Mouse (Mus musculus): ENCODE results near the gene Ulk4. TPM values are rescaled to one million over a fixed set of nuclear protein-coding genes. Genes with fewer than 3 reads are reported as not detected.
A peak's percentile ranks its signal among the peaks of the same experiment; 100 is the strongest.

Gene Ulk4
- polyA plus RNA-seq, 1 experiment from 2014 or later, result 122 TPM

DNA sequence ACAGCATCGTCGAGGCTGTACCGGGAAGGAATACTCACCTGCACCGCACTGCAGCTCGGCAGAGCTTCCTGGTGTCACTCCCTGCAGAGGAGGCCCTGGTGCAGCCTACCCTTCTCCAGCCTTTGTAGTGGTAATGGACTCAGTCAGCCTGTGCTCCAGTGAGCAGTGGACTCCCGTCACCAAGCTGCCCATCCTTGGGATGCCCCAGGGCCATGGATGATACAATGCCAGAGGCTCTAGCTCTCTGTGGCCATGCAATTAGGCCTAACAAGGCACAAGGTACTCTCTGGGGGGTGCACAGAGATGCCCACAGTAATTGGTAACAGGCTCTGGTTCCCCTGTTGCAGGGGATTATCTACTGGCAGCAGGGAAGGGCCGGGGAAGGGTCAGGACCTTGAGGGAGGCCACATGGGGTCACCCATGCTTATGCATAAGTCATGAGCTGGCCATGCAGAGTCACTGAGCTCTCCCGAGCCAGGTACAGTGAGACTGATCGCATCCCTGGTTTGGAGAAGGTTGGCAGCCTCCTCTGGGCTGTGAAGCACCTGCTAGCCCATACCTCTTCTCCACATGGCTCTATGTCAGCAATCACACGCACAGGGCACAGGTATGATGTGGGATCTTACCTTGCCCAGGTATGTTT, 244.6 kb downstream of the Ulk4 start:
- WGBS, result 77% methylated on average over 10 of the region's 10 CpGs
- Histone ChIP-seq H3K9me3 (ENCODE audit: low read length) (no peaks in the 10 kb centered on the region), H3K4me1 (ENCODE audit: insufficient read depth, low read depth, low read length) (no peaks in the 10 kb centered on the region), H3K27ac (ENCODE audit: low read length) (no peak overlapping the region), H3K9ac (replicated peaks; ENCODE audit: low read depth) (no peak overlapping the region), H3K36me3 (ENCODE audit: insufficient read depth, low read length) (no peaks in the 10 kb centered on the region), H3K4me2 (replicated peaks; ENCODE audit: low read depth, low read length) (no peak overlapping the region), H3K27me3 (replicated peaks; ENCODE audit: insufficient read depth, low read length) (no peaks in the 10 kb centered on the region), H3K4me3 (ENCODE audit: low read depth, low read length) (no peak overlapping the region)
- TF ChIP-seq EP300 (IDR thresholded peaks at IDR 0.05) (no peak), CTCF (IDR thresholded peaks at IDR 0.05) (no peak)
- DNase-seq (ENCODE audit: low spot score) (no peak), ATAC-seq (no peak)

DNA sequence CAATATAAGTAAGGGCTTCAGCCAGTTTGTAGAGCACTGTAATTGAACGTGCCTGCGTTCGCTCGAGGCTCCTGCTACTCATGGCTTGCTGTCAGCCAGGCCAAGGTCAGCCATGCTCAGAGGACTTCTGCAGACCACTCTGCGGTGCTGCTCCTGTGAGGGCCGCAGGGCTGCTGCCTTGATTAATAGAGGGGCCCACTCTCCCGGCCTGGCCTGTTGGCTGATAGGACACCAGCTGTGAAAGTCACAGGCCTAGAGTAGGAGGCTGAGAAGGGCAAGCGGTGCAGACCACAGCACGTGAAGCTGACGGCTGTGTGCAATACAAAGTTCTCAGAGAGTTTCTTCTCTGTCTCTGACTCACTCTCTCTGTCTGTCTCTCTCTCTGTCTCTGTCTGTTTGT, 246.0 kb downstream of the Ulk4 start:
- Histone ChIP-seq H3K9ac (replicated peaks; ENCODE audit: low read depth) (no peak overlapping the region), H3K27ac (ENCODE audit: low read length) (no peak overlapping the region), H3K9me3 (ENCODE audit: low read length) (no peaks in the 10 kb centered on the region), H3K4me1 (ENCODE audit: insufficient read depth, low read depth, low read length) (no peaks in the 10 kb centered on the region), H3K4me3 (ENCODE audit: low read depth, low read length) (no peak overlapping the region), H3K36me3 (ENCODE audit: insufficient read depth, low read length) (no peaks in the 10 kb centered on the region), H3K27me3 (replicated peaks; ENCODE audit: insufficient read depth, low read length) (no peaks in the 10 kb centered on the region), H3K4me2 (replicated peaks; ENCODE audit: low read depth, low read length) (no peak overlapping the region)
- no peak for TF ChIP-seq EP300 (IDR thresholded peaks at IDR 0.05)
- no peak for TF ChIP-seq CTCF (IDR thresholded peaks at IDR 0.05)
- WGBS, result 54% methylated on average over 10 of the region's 10 CpGs
- ATAC-seq (no peak), DNase-seq (ENCODE audit: low spot score) (no peak)

DNA sequence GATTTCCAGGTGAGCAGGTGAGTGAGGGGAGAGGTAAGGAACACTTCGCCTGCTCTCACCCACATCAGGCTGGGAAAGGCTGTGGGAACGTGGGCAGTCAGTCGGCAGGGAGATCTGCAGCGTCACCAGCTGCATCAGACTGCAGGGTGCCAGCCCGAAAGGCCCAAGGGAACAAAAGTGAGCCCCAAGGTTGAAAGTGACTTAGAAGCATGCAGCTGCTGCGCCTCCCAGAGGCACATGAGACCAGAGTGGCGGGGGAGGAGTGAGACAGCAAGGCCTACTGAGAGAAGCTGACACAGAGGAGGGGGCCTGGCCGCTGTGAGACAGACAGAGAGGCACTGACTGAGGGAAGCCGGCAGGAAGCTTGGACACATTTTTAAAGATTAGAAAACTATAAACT, 247.2 kb downstream of the Ulk4 start:
- Histone ChIP-seq H3K9ac (replicated peaks; ENCODE audit: low read depth) (no peak overlapping the region), H3K27me3 (replicated peaks; ENCODE audit: insufficient read depth, low read length) (no peaks in the 10 kb centered on the region), H3K36me3 (ENCODE audit: insufficient read depth, low read length) (no peaks in the 10 kb centered on the region), H3K4me3 (ENCODE audit: low read depth, low read length) (no peak overlapping the region), H3K4me2 (replicated peaks; ENCODE audit: low read depth, low read length) (no peak overlapping the region), H3K27ac (ENCODE audit: low read length) (no peak overlapping the region), H3K4me1 (ENCODE audit: insufficient read depth, low read depth, low read length) (no peaks in the 10 kb centered on the region), H3K9me3 (ENCODE audit: low read length) (no peaks in the 10 kb centered on the region)
- WGBS, result 56% methylated on average over 9 of the region's 9 CpGs
- no peak for TF ChIP-seq EP300 (IDR thresholded peaks at IDR 0.05)
- TF ChIP-seq CTCF (IDR thresholded peaks at IDR 0.05), result peak; percentile 21; the same call in 1 of the 2 replicates
- DNase-seq (ENCODE audit: low spot score), result no peak
- no peak for ATAC-seq

DNA sequence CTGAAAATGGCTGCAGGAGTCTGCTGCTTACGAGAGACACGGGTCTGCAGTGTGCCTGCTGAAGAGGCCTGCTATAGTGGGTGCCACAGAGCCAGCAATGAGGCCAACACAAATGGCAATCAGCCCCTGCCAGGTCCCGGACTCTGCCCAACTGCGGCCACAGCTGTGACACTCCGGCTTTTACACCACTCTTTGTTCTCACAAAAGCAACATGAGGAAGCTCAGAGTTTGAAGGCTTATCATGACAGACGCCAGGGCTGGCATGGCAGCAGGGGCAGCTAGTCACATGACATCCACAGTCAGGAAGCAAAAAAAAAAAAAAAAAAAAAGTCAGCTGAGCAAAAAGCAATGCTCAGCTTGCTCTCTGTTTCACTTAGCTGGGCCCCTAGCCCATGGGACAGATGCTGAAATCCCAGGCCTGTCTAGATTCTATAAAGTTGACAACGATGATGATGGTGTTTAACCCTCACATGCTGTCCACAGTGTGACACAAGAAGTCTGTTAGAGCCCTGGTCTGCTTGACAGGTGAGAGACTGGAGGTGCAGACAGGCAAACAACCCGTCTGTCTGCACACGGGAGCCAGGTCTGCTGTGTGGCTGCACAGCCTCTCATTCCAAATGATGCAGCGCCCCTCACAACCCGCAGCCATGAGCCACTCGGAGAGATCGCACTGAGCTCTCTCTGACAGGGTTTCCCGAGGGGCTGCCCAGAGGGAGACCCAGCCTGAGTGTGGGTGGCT, 253.3 kb downstream of the Ulk4 start:
- Histone ChIP-seq H3K27me3 (replicated peaks; ENCODE audit: insufficient read depth, low read length) (no peaks in the 10 kb centered on the region), H3K4me2 (replicated peaks; ENCODE audit: low read depth, low read length) (no peak overlapping the region), H3K27ac (ENCODE audit: low read length) (no peak overlapping the region), H3K4me3 (ENCODE audit: low read depth, low read length) (no peak overlapping the region), H3K9ac (replicated peaks; ENCODE audit: low read depth) (no peak overlapping the region), H3K36me3 (ENCODE audit: insufficient read depth, low read length) (no peaks in the 10 kb centered on the region), H3K4me1 (ENCODE audit: insufficient read depth, low read depth, low read length) (no peaks in the 10 kb centered on the region), H3K9me3 (ENCODE audit: low read length) (no peaks in the 10 kb centered on the region)
- DNase-seq (ENCODE audit: low spot score) (no peak), ATAC-seq (no peak)
- 82% methylated on average over 14 of the region's 14 CpGs for WGBS
- TF ChIP-seq CTCF (IDR thresholded peaks at IDR 0.05), result no peak

DNA sequence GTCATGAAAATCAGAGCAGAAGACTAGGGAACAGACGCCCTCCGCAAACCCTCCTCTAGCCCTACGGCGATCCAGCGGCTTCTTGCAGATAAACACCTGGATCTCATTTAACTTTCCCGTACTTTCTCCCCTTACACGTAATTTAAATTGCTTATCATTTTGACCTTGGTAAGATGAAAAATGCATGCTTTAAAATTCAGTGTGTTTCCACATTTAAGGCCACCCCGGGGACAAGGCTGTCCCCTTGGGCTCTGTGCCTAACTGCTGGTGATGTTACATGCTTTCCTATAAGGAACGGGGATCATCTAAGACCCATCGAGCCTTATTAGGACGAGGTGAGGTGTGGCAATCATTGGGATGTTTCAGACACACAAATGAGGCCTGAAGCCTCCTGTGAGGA, 256.6 kb downstream of the Ulk4 start:
- no peak overlapping the region for H3K4me2 ChIP-seq (replicated peaks; ENCODE audit: low read depth, low read length)
- H3K4me3 ChIP-seq (ENCODE audit: low read depth, low read length), result no peak overlapping the region
- H3K4me1 ChIP-seq (ENCODE audit: insufficient read depth, low read depth, low read length), result no peaks in the 10 kb centered on the region
- WGBS, result 75% methylated on average over 11 of the region's 11 CpGs
- H3K9me3 ChIP-seq (ENCODE audit: low read length), result no peaks in the 10 kb centered on the region
- H3K9ac ChIP-seq (replicated peaks; ENCODE audit: low read depth), result no peak overlapping the region
- H3K27me3 ChIP-seq (replicated peaks; ENCODE audit: insufficient read depth, low read length), result no peaks in the 10 kb centered on the region
- H3K36me3 ChIP-seq (ENCODE audit: insufficient read depth, low read length), result no peaks in the 10 kb centered on the region
- DNase-seq (ENCODE audit: low spot score) (no peak), ATAC-seq (no peak)
- no peak for TF ChIP-seq EP300 (IDR thresholded peaks at IDR 0.05)
- no peak for TF ChIP-seq CTCF (IDR thresholded peaks at IDR 0.05)
- H3K27ac ChIP-seq (ENCODE audit: low read length), result no peak overlapping the region

DNA sequence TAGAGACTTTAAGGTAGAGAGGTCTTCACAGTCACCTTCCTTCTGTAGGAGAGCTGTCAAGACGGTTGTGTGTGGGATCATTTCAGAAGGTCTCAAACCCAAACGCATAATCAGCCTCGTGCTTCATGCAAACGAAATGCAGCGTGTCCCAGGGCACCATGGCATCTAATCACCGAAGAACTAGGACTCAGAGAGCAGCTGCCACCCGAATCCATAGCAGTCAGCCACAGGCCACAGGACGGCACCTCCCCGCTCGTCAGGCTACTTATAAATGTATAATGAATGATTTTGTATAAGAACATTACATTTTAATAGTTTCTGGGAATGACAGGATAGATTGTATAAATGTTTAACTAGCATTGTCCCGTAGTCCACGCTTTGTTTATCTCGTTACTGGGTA, 257.1 kb downstream of the Ulk4 start:
- H3K36me3 ChIP-seq (ENCODE audit: insufficient read depth, low read length), result no peaks in the 10 kb centered on the region
- no peak for ATAC-seq
- 78% methylated on average over 13 of the region's 13 CpGs for WGBS
- H3K9me3 ChIP-seq (ENCODE audit: low read length), result no peaks in the 10 kb centered on the region
- no peak overlapping the region for H3K4me2 ChIP-seq (replicated peaks; ENCODE audit: low read depth, low read length)
- H3K27ac ChIP-seq (ENCODE audit: low read length), result no peak overlapping the region
- no peak overlapping the region for H3K9ac ChIP-seq (replicated peaks; ENCODE audit: low read depth)
- H3K27me3 ChIP-seq (replicated peaks; ENCODE audit: insufficient read depth, low read length), result no peaks in the 10 kb centered on the region
- TF ChIP-seq EP300 (IDR thresholded peaks at IDR 0.05) (no peak), CTCF (IDR thresholded peaks at IDR 0.05) (no peak)
- H3K4me3 ChIP-seq (ENCODE audit: low read depth, low read length), result no peak overlapping the region
- H3K4me1 ChIP-seq (ENCODE audit: insufficient read depth, low read depth, low read length), result no peaks in the 10 kb centered on the region
- no peak for DNase-seq (ENCODE audit: low spot score)

Data from lung, postnatal 0 days (tissue).